Mouse (Mus musculus) limb, embryonic 10.5 days (tissue): ENCODE results near the gene Arid2. TPM values are rescaled to one million over a fixed set of nuclear protein-coding genes. Genes with fewer than 3 reads are reported as not detected.

Experiments
- DNase-seq: peaks from one replicate; pipeline ENCODE4 v3.0.0-alpha.2; 2017; ENCODE audit warnings: low spot score
- H3K27ac ChIP-seq: fragments of 300-500 bp; sonication (generic); 2 replicates; pipeline ENCODE4 v1.5.1; 2016; ENCODE audit warnings: mild to moderate bottlenecking
- H3K27me3 ChIP-seq: fragments of 300-500 bp; sonication (generic); 2 replicates; pipeline ENCODE4 v1.6.1; 2016; ENCODE audit warnings: low read depth, mild to moderate bottlenecking; ENCODE audit not compliant: poor library complexity, severe bottlenecking
- H3K36me3 ChIP-seq: fragments of 300-500 bp; sonication (generic); 2 replicates; pipeline ENCODE4 v1.6.1; 2016; ENCODE audit warnings: mild to moderate bottlenecking, moderate library complexity
- H3K4me1 ChIP-seq: fragments of 300-500 bp; sonication (generic); 2 replicates; pipeline ENCODE4 v1.6.1; 2016
- H3K4me3 ChIP-seq: fragments of 300-500 bp; sonication (generic); 2 replicates; pipeline ENCODE4 v1.5.1; 2016; ENCODE audit warnings: mild to moderate bottlenecking, moderate library complexity
- H3K9me3 ChIP-seq: fragments of 300-500 bp; sonication (generic); replicated peaks from 2 replicates; pipeline ENCODE4 v1.6.1; 2016; ENCODE audit warnings: mild to moderate bottlenecking
- WGBS: fragments of 180-500 bp; shearing (Covaris S2); methylation state at CpG from one replicate; pipeline ENCODE4 v1.1.7; 2016; 5-methylcytosine and 5-hydroxymethylcytosine counted together
- polyA plus RNA-seq: library from polyadenylated mRNA; unstranded; fragments of >200 nt; fragmentation: Nextera tagmentation; extraction: Ambion mirVana; gene quantifications from 2 replicates; pipeline ENCODE4 v1.2.1, GENCODE M21; 2016

The Arid2 gene
- polyA plus RNA-seq, 1 experiment from 2014 or later, result 34.9 TPM

DNA sequence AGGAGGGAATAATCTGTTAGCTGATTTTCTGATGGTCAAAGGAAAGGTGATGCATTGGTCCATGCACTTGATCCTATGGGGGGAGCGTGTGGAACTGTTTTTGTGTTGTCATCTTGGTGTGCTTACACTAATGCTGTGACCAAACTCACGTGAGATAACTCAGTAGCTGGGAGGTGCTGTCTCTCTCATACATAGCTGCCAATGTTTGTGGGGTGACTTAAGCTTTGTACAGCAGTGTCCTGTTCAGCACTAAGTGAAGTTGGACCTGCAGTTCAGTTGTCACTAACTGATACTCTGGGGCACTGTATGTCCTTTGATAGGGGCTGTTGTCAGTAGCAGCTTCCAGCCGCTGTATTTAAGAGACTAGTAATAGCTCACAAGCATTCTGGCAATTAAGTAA, 43.2 kb downstream of the Arid2 start:
- Histone ChIP-seq H3K4me3 (no peak overlapping the region), H3K36me3 (peaks cover 35% of the 10 kb centered on the region), H3K27me3 (no peaks in the 10 kb centered on the region), H3K4me1 (no peaks in the 10 kb centered on the region; the same call in 1 of the 2 replicates), H3K9me3 (no peaks in the 10 kb centered on the region), H3K27ac (no peak overlapping the region)
- no peak for DNase-seq
- 88% methylated on average over 3 of the region's 3 CpGs for WGBS

DNA sequence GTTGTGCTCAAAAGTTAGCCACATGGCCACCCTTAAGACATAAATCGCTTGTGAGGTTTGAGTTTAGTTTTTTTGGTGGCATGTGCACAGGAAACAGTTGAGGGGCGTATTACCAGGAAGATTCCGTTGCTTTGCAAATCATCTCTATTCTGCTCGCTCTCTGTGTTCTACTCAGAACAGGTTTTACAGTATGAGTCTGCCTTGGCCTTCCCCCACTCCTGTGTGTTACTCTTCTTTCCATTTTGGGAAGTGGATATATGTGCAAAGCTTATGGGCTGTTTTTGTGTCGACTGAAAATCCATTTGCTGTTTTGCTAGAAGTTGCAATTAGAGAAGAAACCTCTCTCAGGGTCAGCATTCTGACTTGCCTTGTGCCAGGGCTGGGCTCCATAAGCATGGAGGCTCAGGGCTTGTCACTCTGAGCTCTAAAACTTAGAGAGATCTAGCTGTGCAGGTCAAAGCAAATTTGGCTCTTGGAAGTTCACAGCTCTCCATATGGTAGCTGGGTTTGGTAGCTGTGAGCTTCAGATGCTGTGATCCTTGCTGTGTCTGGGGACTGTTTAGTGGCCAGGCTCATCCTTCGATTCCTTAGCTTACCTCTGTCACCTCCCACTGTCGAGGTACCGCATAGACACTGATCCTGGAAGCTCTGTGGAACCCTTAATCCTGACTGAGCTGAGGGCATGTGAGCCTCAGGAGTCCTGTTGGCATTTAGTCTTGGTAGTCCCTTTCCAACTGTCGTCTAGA, 45.3 kb downstream of the Arid2 start:
- 88% methylated on average over 9 of the region's 9 CpGs for WGBS
- Histone ChIP-seq H3K36me3 (peaks cover 25% of the 10 kb centered on the region), H3K27ac (no peak overlapping the region), H3K9me3 (no peaks in the 10 kb centered on the region), H3K4me1 (no peaks in the 10 kb centered on the region; the same call in 1 of the 2 replicates), H3K27me3 (no peaks in the 10 kb centered on the region), H3K4me3 (no peak overlapping the region)
- no peak for DNase-seq

DNA sequence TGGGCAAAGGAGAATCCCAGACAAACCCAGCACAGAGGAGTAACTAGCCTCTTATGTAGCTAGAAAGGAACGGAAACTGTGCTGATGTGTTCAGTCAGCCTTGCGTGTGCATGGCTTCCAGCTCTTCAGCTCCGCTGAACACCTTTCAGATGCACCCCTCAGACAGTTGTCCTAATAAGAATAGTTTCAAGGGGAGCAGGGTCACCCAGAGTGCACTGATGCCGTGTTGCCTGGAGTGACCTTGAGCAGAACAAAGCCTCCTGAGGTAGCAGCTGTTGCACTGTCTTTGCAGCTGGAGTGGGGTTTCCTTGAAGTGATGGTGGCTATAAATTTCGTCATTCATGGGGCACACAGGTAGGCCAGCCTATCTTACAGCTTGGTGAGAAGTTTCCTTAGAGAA, 46.0 kb downstream of the Arid2 start:
- H3K4me1 ChIP-seq, result no peaks in the 10 kb centered on the region; the same call in 1 of the 2 replicates
- no peak overlapping the region for H3K4me3 ChIP-seq
- no peaks in the 10 kb centered on the region for H3K9me3 ChIP-seq
- H3K27me3 ChIP-seq, result no peaks in the 10 kb centered on the region
- no peak for DNase-seq
- no peak overlapping the region for H3K27ac ChIP-seq
- peaks cover 21% of the 10 kb centered on the region for H3K36me3 ChIP-seq
- 83% methylated on average over 5 of the region's 5 CpGs for WGBS

DNA sequence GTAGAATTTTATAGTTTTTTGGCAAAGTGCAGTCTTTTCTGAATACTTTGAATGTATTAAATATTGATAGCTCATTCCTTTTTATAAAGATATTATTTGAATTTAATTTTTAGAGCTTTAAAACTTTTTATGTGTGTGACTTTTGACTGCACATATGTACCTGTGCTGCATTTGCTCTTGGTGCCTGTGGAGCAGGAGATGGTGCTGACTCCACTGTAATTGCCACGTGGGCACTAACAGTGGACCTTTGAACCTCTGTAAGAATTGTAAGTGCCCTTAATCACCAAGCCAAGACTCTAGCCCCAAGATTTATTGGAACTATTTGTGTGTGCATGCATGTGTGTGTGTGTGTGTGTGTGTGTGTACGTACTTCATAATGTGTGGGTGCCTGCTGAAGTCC, 53.6 kb downstream of the Arid2 start:
- no peaks in the 10 kb centered on the region for H3K9me3 ChIP-seq
- 79% methylated on average over 2 of the region's 2 CpGs for WGBS
- H3K36me3 ChIP-seq, result 0 out of 2 replicates have a peak, but pooled peaks cover 3% of the 10 kb centered on the region
- H3K27me3 ChIP-seq, result no peaks in the 10 kb centered on the region
- 0 out of 2 replicates have a peak, but pooled peaks cover 3% of the 10 kb centered on the region for H3K4me1 ChIP-seq
- no peak overlapping the region for H3K27ac ChIP-seq
- H3K4me3 ChIP-seq, result no peak overlapping the region
- DNase-seq, result no peak

DNA sequence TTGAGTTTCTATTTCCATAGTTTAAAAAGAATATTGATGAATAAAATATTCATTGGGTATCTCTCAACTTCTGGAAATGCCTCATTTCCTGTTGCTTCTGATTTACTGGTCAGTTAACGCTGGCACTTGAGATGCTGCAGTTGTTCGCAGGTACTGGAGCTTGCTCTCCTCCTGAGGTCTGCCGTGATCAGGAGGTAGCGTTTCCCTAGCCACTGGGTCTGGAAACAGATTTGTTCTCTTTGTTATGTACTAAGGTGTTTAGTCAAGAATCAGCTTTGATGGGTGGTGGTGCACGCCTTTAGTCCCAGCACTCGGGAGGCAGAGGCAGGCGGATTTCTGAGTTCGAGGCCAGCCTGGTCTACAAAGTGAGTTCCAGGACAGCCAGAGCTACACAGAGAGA, 54.8 kb downstream of the Arid2 start:
- no peak for DNase-seq
- peaks cover 5% of the 10 kb centered on the region; the same call in 1 of the 2 replicates for H3K36me3 ChIP-seq
- 94% methylated on average over 8 of the region's 8 CpGs for WGBS
- H3K4me1 ChIP-seq, result 0 out of 2 replicates have a peak, but pooled peaks cover 3% of the 10 kb centered on the region
- no peaks in the 10 kb centered on the region for H3K27me3 ChIP-seq
- no peak overlapping the region for H3K4me3 ChIP-seq
- H3K27ac ChIP-seq, result no peak overlapping the region
- no peaks in the 10 kb centered on the region for H3K9me3 ChIP-seq

DNA sequence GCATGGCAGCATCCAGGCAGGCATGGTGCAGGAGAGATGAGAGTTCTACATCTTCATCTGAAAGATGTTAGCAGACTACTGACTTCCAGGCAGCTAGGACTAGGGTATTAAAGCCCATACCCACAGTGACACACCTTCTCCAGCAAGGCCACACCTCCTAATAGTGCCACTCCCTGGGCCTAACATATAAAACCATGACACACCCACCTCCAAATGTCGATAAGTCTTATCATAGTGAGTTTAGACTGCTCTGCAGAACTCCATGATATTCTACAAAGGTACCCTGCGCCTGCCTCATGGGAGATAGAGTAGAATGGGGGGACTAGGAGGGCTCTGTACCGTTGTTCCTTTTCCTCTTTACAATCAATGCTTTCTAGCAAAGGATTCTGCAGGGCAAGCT, 55.6 kb downstream of the Arid2 start:
- H3K9me3 ChIP-seq, result no peaks in the 10 kb centered on the region
- H3K36me3 ChIP-seq, result peaks cover 5% of the 10 kb centered on the region; the same call in 1 of the 2 replicates
- no peak for DNase-seq
- H3K27ac ChIP-seq, result no peak overlapping the region
- H3K4me3 ChIP-seq, result no peak overlapping the region
- WGBS, result 92% methylated on average over 3 of the region's 3 CpGs
- no peaks in the 10 kb centered on the region for H3K27me3 ChIP-seq
- H3K4me1 ChIP-seq, result 0 out of 2 replicates have a peak, but pooled peaks cover 3% of the 10 kb centered on the region

DNA sequence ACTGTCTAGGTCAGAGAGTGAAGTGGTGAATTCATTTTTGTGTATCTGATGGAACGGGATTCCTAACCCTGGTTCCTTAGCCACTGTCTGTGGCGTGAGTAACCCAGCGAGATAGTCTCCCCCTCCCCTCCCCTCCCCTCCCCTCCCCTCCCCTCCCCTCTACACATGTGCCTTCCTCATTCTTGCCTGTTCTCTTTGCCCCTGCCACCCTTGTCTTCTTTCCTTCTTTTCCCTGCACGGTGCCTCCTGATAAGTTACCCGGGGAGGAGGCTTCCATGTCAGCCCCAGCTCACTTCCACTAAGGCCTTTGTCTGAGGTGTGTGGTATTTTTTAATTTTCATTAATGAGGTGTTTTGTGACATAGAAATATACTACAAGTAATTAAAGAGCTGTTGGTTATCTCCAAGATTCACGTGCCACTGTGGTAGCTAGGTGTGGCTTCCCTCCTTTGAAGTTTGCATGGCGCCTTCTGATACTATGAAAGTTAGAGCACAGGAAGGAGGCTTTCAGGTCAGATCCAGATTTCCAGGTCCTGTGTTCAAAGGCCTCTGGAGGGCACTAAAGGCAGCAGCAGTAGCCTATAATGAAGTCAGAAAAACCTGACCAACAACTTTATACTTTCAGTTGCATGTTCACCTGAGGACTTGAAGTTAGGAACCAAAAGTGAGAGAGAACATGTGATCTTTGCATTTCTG, 57.4 kb downstream of the Arid2 start:
- Histone ChIP-seq H3K36me3 (peaks cover 12% of the 10 kb centered on the region), H3K4me1 (0 out of 2 replicates have a peak, but pooled peaks cover 3% of the 10 kb centered on the region), H3K27ac (no peak overlapping the region), H3K4me3 (no peak overlapping the region), H3K9me3 (no peaks in the 10 kb centered on the region), H3K27me3 (no peaks in the 10 kb centered on the region)
- no peak for DNase-seq
- WGBS, result 58% methylated on average over 7 of the region's 7 CpGs

DNA sequence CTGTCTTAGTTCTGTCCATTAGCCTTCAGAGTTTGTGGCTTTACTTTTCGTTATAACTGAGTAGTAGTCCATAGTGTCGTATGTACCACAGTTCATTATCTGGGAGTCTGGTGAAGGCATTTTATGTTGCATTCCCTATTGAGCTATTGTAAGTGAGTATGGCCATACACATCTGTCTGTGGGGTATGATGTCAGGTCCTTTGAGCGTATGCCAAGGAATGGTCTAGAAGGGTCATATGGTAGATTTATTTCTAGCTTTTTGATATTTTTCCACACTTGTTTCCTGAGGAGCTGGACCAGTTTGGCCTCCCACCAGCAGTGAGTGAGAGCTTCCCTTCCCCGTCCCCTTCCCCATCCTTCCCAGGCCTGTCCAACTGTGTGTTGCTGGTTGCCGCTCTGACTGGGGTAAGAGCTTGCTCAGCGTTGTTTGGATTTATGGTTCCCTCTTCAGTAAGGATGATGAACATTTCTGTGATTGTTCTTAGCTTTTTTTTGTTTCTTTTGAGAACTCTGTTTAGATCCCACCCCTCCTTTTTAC, 58.1 kb downstream of the Arid2 start:
- Histone ChIP-seq H3K27ac (no peak overlapping the region), H3K4me3 (no peak overlapping the region), H3K36me3 (peaks cover 18% of the 10 kb centered on the region), H3K9me3 (no peaks in the 10 kb centered on the region), H3K4me1 (0 out of 2 replicates have a peak, but pooled peaks cover 3% of the 10 kb centered on the region), H3K27me3 (no peaks in the 10 kb centered on the region)
- 89% methylated on average over 6 of the region's 6 CpGs for WGBS
- no peak for DNase-seq

DNA sequence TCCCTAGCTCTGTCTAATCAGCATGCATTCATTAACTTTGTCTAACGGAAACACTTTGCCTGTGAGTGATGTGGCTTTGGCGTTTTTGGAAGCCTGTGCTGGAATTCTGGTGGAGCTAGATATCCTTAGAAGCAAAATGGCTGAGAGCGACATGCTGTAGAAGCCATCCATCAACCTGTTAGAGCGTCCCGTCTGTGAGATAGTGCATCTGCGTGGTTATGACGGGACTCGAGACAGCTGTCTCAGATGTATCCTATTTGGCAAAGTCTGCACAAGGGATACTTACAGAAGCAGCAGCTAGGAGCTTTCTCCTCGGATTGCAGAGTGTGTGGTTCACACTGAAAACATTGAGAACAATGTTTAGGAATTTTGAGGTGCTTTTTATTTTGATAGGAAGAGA, 64.1 kb downstream of the Arid2 start:
- Histone ChIP-seq H3K4me1 (no peaks in the 10 kb centered on the region), H3K36me3 (peaks cover 74% of the 10 kb centered on the region), H3K4me3 (no peak overlapping the region), H3K9me3 (no peaks in the 10 kb centered on the region), H3K27ac (no peak overlapping the region), H3K27me3 (no peaks in the 10 kb centered on the region)
- WGBS, result 90% methylated on average over 9 of the region's 9 CpGs
- no peak for DNase-seq

DNA sequence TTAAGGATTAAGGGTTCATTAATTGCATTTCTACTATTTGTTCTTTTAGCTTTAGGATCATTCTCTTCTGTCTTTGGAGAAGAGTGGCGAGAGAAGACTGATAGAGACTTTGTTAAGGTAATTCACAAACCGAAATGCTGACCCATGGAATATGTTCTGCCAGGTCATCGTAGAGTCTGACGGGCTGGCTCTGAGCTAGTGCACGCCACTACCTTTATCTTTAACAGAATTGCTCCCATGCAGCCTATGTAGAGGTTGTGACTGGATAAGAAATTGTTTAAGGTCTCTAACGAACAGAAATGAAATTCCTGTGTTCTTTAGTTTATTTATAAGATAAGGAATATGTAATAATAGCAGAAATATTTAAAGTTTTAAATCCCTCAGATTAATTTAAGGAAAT, 71.6 kb downstream of the Arid2 start:
- DNase-seq, result no peak
- peaks cover 96% of the 10 kb centered on the region for H3K36me3 ChIP-seq
- WGBS, result 95% methylated on average over 6 of the region's 6 CpGs

DNA sequence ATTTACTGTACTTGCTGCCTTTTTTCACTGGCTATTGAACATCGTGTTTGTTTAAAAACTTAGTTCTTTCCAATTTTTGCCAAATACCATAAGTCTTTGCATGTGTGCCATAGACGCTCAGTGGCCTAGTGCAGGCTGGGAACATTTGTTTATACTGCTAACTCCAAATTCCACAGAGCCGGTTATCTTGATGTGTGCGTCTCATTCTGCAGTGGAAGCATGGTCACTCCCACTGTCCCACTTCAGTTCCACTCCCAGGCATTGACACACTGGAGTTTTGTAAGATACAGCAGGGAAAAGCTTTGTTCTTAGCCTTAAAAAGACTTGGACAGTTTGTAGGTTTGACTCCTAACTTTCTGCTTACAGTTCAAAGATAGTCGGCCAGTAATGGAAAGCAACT, 73.3 kb downstream of the Arid2 start:
- WGBS, result 93% methylated on average over 5 of the region's 5 CpGs

More for the DNA sequence above, 71.6 kb downstream of the Arid2 start:
- no peaks in the 10 kb centered on the region for H3K4me1 ChIP-seq
- H3K27ac ChIP-seq, result no peak overlapping the region
- no peak overlapping the region for H3K4me3 ChIP-seq
- no peaks in the 10 kb centered on the region for H3K27me3 ChIP-seq
- no peaks in the 10 kb centered on the region for H3K9me3 ChIP-seq

DNA sequence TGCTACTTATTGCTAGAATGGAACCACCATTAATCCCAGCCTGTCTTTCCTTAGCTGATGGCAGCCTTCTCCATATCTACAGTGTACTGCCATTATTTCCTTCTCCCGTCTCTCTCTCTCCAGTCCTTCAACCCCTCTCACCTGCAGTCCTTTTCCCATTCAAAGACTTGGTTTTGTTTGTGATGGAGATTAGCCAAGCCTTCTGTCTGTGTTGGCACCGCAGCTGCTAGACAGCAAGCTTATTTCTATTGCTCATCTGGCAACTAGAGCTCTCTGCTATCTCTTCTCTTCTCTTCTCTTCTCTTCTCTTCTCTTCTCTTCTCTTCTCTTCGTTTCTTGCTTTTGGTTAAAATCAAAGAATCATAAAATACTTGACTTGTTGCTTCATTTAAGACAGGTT, 78.0 kb downstream of the Arid2 start:
- H3K36me3 ChIP-seq, result peaks cover 98% of the 10 kb centered on the region
- H3K27me3 ChIP-seq, result no peaks in the 10 kb centered on the region
- no peaks in the 10 kb centered on the region for H3K9me3 ChIP-seq
- DNase-seq, result no peak
- H3K4me3 ChIP-seq, result no peak overlapping the region
- 89% methylated on average over 3 of the region's 3 CpGs for WGBS
- no peak overlapping the region for H3K27ac ChIP-seq
- H3K4me1 ChIP-seq, result no peaks in the 10 kb centered on the region

More for the DNA sequence above, 73.3 kb downstream of the Arid2 start:
- no peak for DNase-seq
- H3K27me3 ChIP-seq, result no peaks in the 10 kb centered on the region
- no peaks in the 10 kb centered on the region for H3K4me1 ChIP-seq
- H3K36me3 ChIP-seq, result peaks cover 97% of the 10 kb centered on the region
- H3K4me3 ChIP-seq, result no peak overlapping the region
- no peaks in the 10 kb centered on the region for H3K9me3 ChIP-seq
- H3K27ac ChIP-seq, result no peak overlapping the region
